Mouse (Mus musculus) regulatory T cell (primary cell): ENCODE measurements around the gene Glipr1l1.
"Not testable (repeated sequence)": the region's sequence is repeated elsewhere in the genome, so short reads cannot be mapped to it uniquely, and the experiment has no call there.

Experiments
- in situ Hi-C: fragments of 300-600 bp; cut with MboI, MseI; formaldehyde crosslinking; loops from one replicate; pipeline ENCODE4 v1.15.1; 2025; ENCODE audit warnings: high pct_unique_total_duplicates

The Glipr1l1 gene

GRCm38 (mm10) chr10:112059702-112060582, at the start of gene Glipr1l1:
TSS of gene Glipr1l1 (plus strand) at chr10:112060189.
- in situ Hi-C loops, result loop anchor here (5.0 kb wide), 2 partner anchors 57 to 97 kb away; no protein-coding TSS in a partner anchor

- in situ Hi-C loops, result no loop called here
Observed at GRCm38 (mm10) chr10:112023585-112023984, 36.4 kb upstream of the Glipr1l1 start.

GRCm38 (mm10) chr10:112028689-112029088, 31.3 kb upstream of the Glipr1l1 start:
- in situ Hi-C loops, result not testable (repeated sequence)

- in situ Hi-C loops, result not testable (repeated sequence)
Observed at GRCm38 (mm10) chr10:112043523-112043922, 16.5 kb upstream of the Glipr1l1 start.

GRCm38 (mm10) chr10:112044283-112044682, 15.7 kb upstream of the Glipr1l1 start:
- in situ Hi-C loops, result not testable (repeated sequence)

DNA sequence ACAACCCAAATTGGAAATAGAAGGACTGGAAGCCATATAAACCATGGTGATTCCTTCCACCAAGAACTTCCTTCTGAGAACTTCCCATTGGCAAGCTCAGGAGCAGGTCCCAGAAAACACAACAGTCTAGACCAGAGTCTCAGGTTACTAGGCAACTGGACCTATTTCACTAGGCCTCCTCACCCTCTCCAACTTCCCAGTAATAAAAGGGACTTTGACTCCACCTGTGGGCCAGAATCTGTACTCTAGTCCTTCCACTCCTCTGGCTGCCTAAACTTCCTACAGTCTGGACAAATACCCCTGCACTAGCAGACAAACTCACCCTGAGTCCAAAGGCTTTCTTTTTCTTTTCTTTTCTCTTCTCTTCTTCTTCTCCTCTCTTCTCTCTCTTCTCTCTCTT, 8.8 kb upstream of the Glipr1l1 start:
- in situ Hi-C loops, result no loop called here

DNA sequence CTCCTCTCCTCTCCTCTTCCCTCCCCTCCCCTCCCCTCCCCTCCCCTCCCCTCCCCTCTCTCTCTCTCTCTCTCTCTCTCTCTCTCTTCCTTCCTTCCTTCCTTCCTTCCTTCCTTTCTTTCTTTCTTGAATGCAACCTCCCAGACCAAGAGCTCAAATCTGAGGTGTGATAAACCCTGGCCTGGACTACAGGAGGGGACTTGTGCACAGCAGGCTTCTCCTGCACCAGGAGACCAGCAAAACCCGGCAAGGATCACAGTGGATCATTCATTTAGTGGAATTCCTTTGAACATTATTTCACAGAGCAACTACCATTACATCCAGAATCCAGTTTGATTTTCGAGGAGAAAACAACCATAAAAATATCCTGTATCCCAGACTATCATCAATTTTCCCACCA, 8.0 kb upstream of the Glipr1l1 start:
- in situ Hi-C loops, result not testable (repeated sequence)

DNA sequence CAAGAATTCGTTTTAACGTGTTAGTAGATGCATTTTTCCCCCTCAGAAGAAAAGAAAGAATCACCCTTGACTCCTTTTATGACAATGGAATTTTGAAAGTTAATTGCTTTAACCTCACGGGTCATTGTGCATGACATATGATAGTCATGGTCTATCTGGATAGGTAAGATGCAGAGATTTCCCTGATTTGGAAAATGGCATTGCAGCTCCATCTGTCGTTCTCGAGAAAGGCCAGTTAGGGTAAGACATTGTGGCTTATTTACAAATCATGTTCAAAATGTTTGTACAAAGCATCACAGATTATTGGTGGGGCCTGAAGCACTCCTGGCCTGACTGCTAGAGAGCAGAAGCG, 570 bp downstream of the Glipr1l1 start:
- in situ Hi-C loops, result loop anchor here (5.0 kb wide), 2 partner anchors 57 to 97 kb away; no protein-coding TSS in a partner anchor

DNA sequence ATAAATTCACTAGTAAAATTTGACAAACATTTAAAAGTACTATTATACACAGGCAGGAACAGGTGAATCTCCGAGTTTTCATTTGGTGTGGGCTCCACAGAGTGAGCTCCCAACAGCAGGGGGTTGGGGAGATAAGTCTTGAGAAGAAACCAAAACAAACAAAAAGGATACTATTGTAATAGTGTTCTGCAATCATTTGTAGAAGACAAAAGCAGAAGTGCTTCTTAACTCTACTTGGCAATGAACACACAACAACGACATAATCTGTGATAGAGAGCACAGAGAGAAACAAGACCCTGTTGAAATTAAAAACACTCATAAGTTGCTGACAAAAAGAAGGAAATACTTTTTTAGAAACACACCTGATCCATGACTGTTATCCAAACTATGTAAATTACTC, 20.1 kb downstream of the Glipr1l1 start:
- in situ Hi-C loops, result no loop called here

DNA sequence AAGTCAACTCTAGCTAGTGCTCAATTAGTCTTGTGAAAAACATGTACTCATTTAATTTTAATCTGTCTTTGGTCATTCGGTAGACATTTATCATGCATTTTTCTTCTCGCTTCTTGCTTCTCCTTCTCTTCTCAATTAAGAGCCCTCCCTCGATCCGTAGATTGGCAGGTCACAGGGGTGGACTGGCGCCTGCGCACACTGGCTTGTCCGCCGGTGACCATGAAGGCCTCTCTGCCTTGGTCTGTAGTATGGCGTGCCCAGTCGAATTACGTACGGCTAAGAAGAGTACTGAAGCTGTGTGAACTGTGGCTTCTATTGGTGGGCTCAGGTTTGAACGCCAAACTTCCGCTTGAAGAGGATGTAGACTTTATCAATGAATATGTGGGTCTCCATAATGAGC, 23.2 kb downstream of the Glipr1l1 start, which contains the start of gene Glipr1l2:
Gene Glipr1l2, plus strand, starts transcription at position 198 of the 400 bp plus-strand sequence.
- in situ Hi-C loops, result no loop called here

- in situ Hi-C loops, result not testable (repeated sequence)
Observed at GRCm38 (mm10) chr10:112105785-112106184, 45.8 kb downstream of the Glipr1l1 start.

DNA sequence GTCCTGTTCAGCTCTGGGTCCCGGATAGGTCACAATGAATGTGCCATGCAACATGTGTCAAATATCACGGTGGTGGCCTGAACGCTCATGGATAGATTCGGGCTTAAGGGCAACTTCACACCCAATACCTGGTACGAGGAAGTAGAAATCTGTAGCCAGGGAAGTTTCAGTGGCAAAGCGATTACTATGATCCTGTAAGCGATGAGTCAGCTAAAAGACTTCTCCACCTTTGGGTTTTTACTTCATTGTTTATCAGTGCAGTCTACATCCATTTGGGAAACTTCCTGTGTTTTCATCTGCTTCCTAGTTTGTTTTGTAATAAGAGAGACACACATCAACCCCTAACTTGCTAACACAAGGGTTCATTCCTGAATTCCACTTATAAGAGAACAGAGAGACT, 50.4 kb downstream of the Glipr1l1 start:
- in situ Hi-C loops, result no loop called here

DNA sequence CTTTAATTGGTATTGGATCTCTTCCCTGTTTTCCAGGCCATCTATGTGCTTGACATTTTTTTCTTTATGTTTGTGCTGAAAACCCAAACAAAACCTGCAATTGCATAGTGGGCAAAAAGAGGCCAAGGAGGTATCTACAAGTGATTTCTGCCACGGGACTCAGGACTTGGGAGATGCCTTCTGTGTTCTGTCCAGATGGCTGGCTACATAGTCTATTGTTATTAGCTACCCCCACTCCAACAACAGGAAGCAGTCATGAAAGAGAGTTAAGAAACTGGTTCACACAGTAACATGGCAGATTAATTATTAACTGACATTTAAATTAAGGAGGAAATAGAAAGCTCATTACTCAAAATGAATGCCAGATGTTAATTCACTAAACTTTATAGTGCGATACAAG, 65.1 kb downstream of the Glipr1l1 start:
- in situ Hi-C loops, result not testable (repeated sequence)

GRCm38 (mm10) chr10:112127682-112128230, 67.8 kb downstream of the Glipr1l1 start:
- in situ Hi-C loops, result not testable (repeated sequence)
